Mouse (Mus musculus) thymus, adult 18-20 months (tissue): ENCODE results near the gene Gm10318.

Experiments used
- DNase-seq, 2 experiments: peaks; one replicate each; pipeline ENCODE4 v3.0.0; 2022; ENCODE audit warnings: mixed read lengths in 2 of 2

Gene Gm10318

DNA sequence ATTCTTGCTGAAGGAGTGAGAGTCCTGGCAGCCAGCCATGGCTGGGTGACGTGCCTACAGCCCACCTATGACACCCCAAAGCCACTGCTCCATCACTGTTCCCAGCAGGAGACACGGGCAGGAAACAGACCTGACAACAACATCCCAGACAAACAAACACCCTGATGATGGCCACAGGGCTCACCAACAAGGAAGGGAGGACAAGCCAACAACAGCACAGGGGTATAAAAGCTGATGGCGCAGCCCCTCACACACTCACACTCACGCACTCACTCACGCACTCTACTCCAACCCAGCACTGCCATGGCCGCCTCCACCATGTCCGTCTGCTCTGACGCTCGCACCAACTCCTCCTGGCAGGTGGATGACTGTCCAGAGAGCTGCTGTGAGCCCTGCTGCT, at the start of gene Gm10318:
Gm10318 (plus strand) TSS at position 301 of the 400 bp plus-strand sequence.
- DNase-seq = no peak

- no peak for DNase-seq
Observed at GRCm38 (mm10) chr10:77804095-77804494, 48.6 kb upstream of the Gm10318 start.

GRCm38 (mm10) chr10:77811743-77812142, 40.9 kb upstream of the Gm10318 start, which contains the start of gene Gm9507:
Gene Gm9507 (minus strand): TSS chr10:77811843.
- DNase-seq = no peak

GRCm38 (mm10) chr10:77814382-77814781, 38.3 kb upstream of the Gm10318 start, which contains the start of gene Gm2696:
Gene Gm2696 (plus strand): TSS chr10:77814682.
- DNase-seq = no peak

- no peak for DNase-seq
Observed at GRCm38 (mm10) chr10:77815514-77815913, 37.1 kb upstream of the Gm10318 start.

DNA sequence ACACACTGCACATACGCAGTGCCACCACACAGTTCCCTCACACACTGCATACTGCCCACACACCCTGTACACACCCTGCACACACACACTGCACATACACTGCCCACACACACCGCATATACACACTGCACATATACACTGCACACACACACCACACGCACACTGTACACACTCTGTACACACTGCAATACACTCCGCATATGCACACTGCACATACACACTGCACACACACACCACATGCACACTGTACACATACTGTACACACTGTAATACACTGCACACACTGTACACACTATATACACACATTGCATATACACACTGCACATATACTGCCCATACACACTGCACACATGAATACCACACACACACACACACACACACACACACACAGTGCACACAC, 34.1 kb upstream of the Gm10318 start:
- no peak for DNase-seq

- no peak for DNase-seq
Observed at GRCm38 (mm10) chr10:77819203-77819602, 33.5 kb upstream of the Gm10318 start.

GRCm38 (mm10) chr10:77826951-77827350, 25.7 kb upstream of the Gm10318 start, which contains the start of gene Krtap10-4:
Gene Krtap10-4 (minus strand): TSS chr10:77827095.
- no peak for DNase-seq

- DNase-seq = no peak
Observed at GRCm38 (mm10) chr10:77835647-77836046, 17.0 kb upstream of the Gm10318 start, which contains the start of gene Krtap10-10. Gene Krtap10-10 (plus strand): TSS chr10:77835947.

- DNase-seq = no peak
Observed at GRCm38 (mm10) chr10:77839006-77839405, 13.7 kb upstream of the Gm10318 start.

DNA sequence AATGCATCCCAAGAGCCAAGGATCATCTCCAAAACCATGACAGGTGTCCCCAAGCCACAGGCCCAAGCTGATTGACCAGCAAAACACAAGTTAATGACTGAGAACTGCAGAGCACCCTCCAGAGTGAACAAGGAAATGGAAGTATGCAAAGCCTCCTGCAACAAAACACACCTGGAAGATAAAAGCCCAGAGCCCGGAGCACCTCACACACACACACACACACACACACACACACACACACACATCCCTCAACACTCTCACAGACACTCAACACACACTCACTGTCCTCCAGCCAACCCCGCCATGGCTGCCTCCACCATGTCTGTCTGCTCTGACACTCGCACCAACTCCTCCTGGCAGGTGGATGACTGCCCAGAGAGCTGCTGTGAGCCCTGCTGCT, 6.2 kb upstream of the Gm10318 start, which contains the start of gene Gm36176:
Gm36176 (plus strand) TSS at position 301 of the 400 bp plus-strand sequence.
- DNase-seq = no peak

- no peak for DNase-seq
Observed at GRCm38 (mm10) chr10:77846961-77847360, 5.7 kb upstream of the Gm10318 start.

GRCm38 (mm10) chr10:77847538-77847937, 5.1 kb upstream of the Gm10318 start:
- no peak for DNase-seq

DNA sequence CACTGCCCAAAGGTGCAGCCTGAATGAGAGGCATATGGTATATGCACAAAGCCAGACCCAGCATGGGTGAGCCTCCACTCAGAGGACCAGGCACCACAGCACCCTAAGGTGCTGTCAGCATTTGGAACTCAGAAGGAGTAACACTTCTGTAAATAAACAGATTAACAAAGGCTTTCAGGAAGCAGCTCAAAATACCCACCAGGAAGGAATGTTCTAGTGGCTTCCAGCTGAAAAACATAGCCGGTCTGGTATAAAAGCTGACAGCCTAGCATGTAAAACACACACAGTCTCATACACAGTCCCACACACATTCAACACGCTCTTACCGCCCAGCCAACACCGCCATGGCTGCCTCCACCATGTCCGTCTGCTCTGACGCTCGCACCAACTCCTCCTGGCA, 9.0 kb downstream of the Gm10318 start, which contains the start of gene Gm3285:
Gm3285 (plus strand) TSS at position 301 of the 400 bp plus-strand sequence.
- no peak for DNase-seq

- DNase-seq = peak; percentile 16 to 49
Observed at GRCm38 (mm10) chr10:77864067-77864761, 11.6 kb downstream of the Gm10318 start.

GRCm38 (mm10) chr10:77864762-77865143, 12.1 kb downstream of the Gm10318 start:
- no peak for DNase-seq

DNA sequence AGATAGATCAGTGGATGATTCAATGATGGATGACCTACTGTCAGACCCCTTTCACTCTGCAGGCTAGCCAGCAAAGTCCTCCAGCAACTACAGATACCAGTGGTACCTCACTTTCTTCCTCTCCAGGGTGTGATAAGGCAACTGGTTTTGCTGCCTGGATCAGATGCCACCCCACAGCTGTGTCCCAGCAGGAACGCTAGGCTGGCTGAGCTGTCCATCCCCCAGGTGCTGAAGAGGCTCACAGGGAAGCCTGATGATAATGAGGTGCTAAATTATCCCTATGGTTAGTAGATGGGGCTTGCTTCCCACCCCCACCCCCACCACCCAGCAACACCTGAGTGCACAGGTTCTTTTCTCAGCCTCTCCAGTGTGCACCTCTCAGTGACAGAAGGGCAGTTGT, 14.9 kb downstream of the Gm10318 start:
- no peak for DNase-seq

DNA sequence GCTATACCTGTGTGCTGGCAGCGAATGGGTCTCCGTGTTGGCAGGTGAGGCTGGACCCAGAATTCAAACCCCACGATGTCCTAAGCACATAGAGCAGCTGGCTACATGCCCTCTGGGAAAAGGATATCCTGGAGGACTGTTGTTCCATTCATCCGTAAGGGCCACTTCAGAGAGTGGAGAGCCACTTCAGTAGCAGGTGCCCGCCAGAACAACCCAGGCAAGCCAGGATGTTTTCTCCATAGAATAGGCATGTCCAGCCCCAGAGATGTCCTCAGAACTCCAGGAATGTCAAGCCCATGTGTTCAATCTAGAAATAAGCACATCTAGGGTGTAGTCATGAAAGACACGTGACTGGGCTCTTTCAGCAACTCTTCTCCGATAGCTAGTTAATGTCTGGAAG, 17.0 kb downstream of the Gm10318 start:
- no peak for DNase-seq

DNA sequence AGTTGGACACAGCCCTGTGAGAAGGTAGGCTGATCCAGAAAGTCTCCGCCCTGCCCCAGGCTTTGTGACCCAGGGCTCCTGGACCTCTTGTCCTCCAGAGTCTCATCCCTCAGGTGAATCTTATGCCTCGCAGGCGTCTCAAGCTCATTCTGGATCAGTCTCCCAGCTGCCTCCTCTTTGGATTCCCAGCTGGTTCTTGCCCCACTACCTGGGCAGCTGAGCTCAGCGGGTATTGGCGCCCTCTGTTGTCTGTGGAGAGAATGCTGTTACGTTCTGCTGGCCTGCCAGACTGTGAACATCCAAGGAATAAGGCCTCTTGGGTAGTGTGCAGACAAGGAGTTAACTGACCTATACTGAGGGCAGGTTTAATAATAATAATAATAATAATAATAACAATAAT, 26.3 kb downstream of the Gm10318 start:
- no peak for DNase-seq

- no peak for DNase-seq
Observed at GRCm38 (mm10) chr10:77880305-77880704, 27.6 kb downstream of the Gm10318 start.

DNA sequence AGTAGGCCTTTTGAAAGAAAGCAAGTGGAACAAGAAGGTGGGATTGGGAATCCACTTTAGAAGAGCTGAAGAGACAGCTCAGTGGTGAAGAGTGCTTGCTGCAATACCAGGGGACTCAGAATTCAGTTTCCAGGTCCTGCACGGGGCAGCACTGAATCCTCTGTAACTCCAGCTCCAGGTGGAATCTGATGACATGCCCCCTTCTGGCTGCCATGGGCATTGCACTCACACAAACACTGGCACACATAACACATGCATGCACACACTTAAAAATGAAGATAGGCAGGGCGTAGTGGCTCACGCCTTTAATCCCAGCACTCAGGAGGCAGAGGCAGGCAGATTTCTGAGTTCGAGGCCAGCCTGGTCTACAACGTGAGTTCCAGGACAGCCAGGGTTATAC, 29.9 kb downstream of the Gm10318 start:
- no peak for DNase-seq

GRCm38 (mm10) chr10:77886007-77886747, 33.5 kb downstream of the Gm10318 start:
- DNase-seq = no peak

DNA sequence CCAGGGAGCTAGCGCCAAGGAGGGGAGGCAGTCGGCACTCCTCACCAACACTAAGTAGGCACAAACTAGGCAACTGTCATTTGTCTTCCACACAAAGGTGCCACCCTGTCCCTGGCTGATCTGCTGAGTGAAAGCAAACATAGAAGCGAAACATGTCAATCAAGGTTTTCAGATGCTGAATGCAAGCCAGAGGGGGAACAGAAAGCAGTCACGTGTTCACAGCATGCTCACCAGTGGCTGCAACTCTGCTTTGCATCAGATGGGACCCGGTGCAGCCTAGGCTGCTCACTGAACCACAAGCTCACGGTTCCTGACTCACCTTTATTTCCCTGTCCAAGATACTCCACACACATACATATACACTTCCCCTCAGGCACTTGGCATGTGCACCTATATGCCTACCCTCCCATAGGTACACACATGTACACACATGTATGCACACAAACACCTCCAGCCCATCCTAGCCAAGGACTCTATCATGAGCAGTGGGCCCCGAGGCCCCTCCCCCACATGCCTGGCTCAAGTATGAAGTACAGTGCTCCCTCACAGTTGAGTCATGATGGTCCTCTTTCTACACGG, 38.4 kb downstream of the Gm10318 start:
- no peak for DNase-seq
